Mouse (Mus musculus) CH12.LX (cell line): ENCODE data around the gene Timm22. TPM values are rescaled to one million over a fixed set of nuclear protein-coding genes. Genes with fewer than 3 reads are reported as not detected.

ENCODE experiments used
- DNase-seq: peaks from one replicate; pipeline ENCODE4 v3.0.0-alpha.2; 2013; ENCODE audit errors: extremely low read depth
- H3K27ac ChIP-seq: 2 replicates; pipeline ENCODE4 v1.5.1; 2012; ENCODE audit warnings: low read depth, mild to moderate bottlenecking, control low read depth, moderate library complexity; ENCODE audit not compliant: insufficient read depth
- H3K27me3 ChIP-seq: replicated peaks from 2 replicates; pipeline ENCODE3; 2012; ENCODE audit warnings: inconsistent platforms
- H3K36me3 ChIP-seq, 2 experiments: replicated peaks in 1 of 2; 2 replicates each; pipeline versions ENCODE3 to v1.6.1; 2012; ENCODE audit warnings: inconsistent platforms in 1 of 2, low read length in 1 of 2, mild to moderate bottlenecking in 1 of 2, mixed read lengths in 1 of 2, moderate library complexity in 1 of 2; ENCODE audit not compliant: control insufficient read depth in 1 of 2, insufficient read depth in 1 of 2
- H3K4me1 ChIP-seq, 2 experiments: 2 replicates each; pipeline ENCODE4 v1.6.1; 2012; ENCODE audit warnings: inconsistent platforms in 1 of 2, moderate library complexity in 1 of 2; ENCODE audit not compliant: insufficient read depth in 2 of 2, control insufficient read depth in 1 of 2
- H3K4me2 ChIP-seq: 2 replicates; pipeline ENCODE4 v1.6.1; 2012; ENCODE audit warnings: low read depth, mild to moderate bottlenecking, control low read depth; ENCODE audit not compliant: poor library complexity, insufficient read depth, severe bottlenecking
- H3K4me3 ChIP-seq, 3 experiments: fragments of 150-350 bp in 1 of 3; sonication (generic) in 1 of 3; replicated peaks in 1 of 3; 2 replicates each; pipeline versions ENCODE3 to v1.5.1; 2011 to 2012; ENCODE audit warnings: low read depth in 2 of 3, low read length in 2 of 3, mild to moderate bottlenecking in 2 of 3, moderate library complexity in 2 of 3, control low read depth in 1 of 3, improper control_type of control experiment in 1 of 3, inconsistent platforms in 1 of 3, mixed read lengths in 1 of 3; ENCODE audit not compliant: poor library complexity in 1 of 3
- H3K79me2 ChIP-seq: replicated peaks from 2 replicates; pipeline ENCODE4 v1.6.1; 2012; ENCODE audit warnings: mild to moderate bottlenecking, moderate library complexity; ENCODE audit not compliant: control insufficient read depth, poor library complexity, insufficient read depth, severe bottlenecking; ENCODE audit errors: extremely low read depth
- H3K9ac ChIP-seq: 2 replicates; pipeline ENCODE4 v1.6.1; 2012; ENCODE audit warnings: low read depth, mild to moderate bottlenecking, control low read depth, moderate library complexity; ENCODE audit not compliant: insufficient read depth
- H3K9me3 ChIP-seq: replicated peaks from 2 replicates; pipeline ENCODE3; 2012; ENCODE audit warnings: low read length, inconsistent platforms, mixed read lengths
- BHLHE40 ChIP-seq: IDR thresholded peaks from 2 replicates; pipeline ENCODE4 v1.6.1; 2011; ENCODE audit warnings: mild to moderate bottlenecking, low read depth, low read length, improper control_type of control experiment
- CHD1 ChIP-seq: IDR thresholded peaks from 2 replicates; pipeline ENCODE4 v1.6.1; 2012; ENCODE audit warnings: low read depth, low read length, improper control_type of control experiment, inconsistent platforms
- CHD2 ChIP-seq: IDR thresholded peaks from 2 replicates; pipeline ENCODE4 v1.6.1; 2011; ENCODE audit warnings: low read length, improper control_type of control experiment
- CTCF ChIP-seq, 2 experiments: IDR thresholded peaks in 1 of 2; conservative IDR thresholded peaks in 1 of 2; 2 replicates each; pipeline ENCODE4 v1.5.1; 2011 to 2012; ENCODE audit warnings: low read depth in 2 of 2, low read length in 2 of 2, improper control_type of control experiment in 1 of 2, inconsistent platforms in 1 of 2, mild to moderate bottlenecking in 1 of 2, moderate library complexity in 1 of 2
- E2F4 ChIP-seq: IDR thresholded peaks from 2 replicates; pipeline ENCODE4 v1.6.1; 2011; ENCODE audit warnings: low read depth, low read length, improper control_type of control experiment; ENCODE audit not compliant: insufficient replicate concordance
- ELF1 ChIP-seq: IDR thresholded peaks from 2 replicates; pipeline ENCODE4 v1.6.1; 2014; ENCODE audit warnings: low read depth, mild to moderate bottlenecking, inconsistent platforms, low read length, improper control_type of control experiment
- EP300 ChIP-seq: IDR thresholded peaks from 2 replicates; pipeline ENCODE4 v1.6.1; 2011; ENCODE audit warnings: low read length, improper control_type of control experiment
- ETS1 ChIP-seq: conservative IDR thresholded peaks from 2 replicates; pipeline ENCODE4 v1.6.1; 2012; ENCODE audit warnings: low read depth, mild to moderate bottlenecking, inconsistent platforms, low read length, improper control_type of control experiment, moderate library complexity
- GABPA ChIP-seq: IDR thresholded peaks from 2 replicates; pipeline ENCODE4 v1.6.1; 2012; ENCODE audit warnings: low read depth, low read length, improper control_type of control experiment, inconsistent platforms; ENCODE audit not compliant: insufficient replicate concordance
- HCFC1 ChIP-seq: IDR thresholded peaks from 2 replicates; pipeline ENCODE4 v1.6.1; 2012; ENCODE audit warnings: low read depth, mild to moderate bottlenecking, inconsistent platforms, low read length, improper control_type of control experiment
- IRF4 ChIP-seq: IDR thresholded peaks from 2 replicates; pipeline ENCODE4 v1.6.1; 2014; ENCODE audit warnings: low read depth, mild to moderate bottlenecking, inconsistent platforms, low read length, improper control_type of control experiment
- JUN ChIP-seq: IDR thresholded peaks from 2 replicates; pipeline ENCODE4 v1.6.1; 2011; ENCODE audit warnings: low read depth, mild to moderate bottlenecking, low read length, improper control_type of control experiment, moderate library complexity; ENCODE audit not compliant: insufficient read depth
- JUND ChIP-seq: conservative IDR thresholded peaks from 2 replicates; pipeline ENCODE4 v1.6.1; 2011; ENCODE audit warnings: low read depth, low read length, improper control_type of control experiment
- KAT2A ChIP-seq: IDR thresholded peaks from 2 replicates; pipeline ENCODE4 v1.6.1; 2012; ENCODE audit warnings: low read length, improper control_type of control experiment, inconsistent platforms; ENCODE audit not compliant: insufficient replicate concordance
- MAFK ChIP-seq: IDR thresholded peaks from 2 replicates; pipeline ENCODE4 v1.6.1; 2011; ENCODE audit warnings: low read length, improper control_type of control experiment; ENCODE audit not compliant: insufficient replicate concordance
- MAX ChIP-seq: IDR thresholded peaks from 2 replicates; pipeline ENCODE4 v1.6.1; 2011; ENCODE audit warnings: low read length, improper control_type of control experiment
- MAZ ChIP-seq: IDR thresholded peaks from 2 replicates; pipeline ENCODE4 v1.6.1; 2012; ENCODE audit warnings: low read depth, mild to moderate bottlenecking, inconsistent platforms, low read length, improper control_type of control experiment, moderate library complexity
- MEF2A ChIP-seq: IDR thresholded peaks from 2 replicates; pipeline ENCODE4 v1.6.1; 2014; ENCODE audit warnings: low read depth, mild to moderate bottlenecking, inconsistent platforms, low read length, improper control_type of control experiment, borderline replicate concordance
- MXI1 ChIP-seq: IDR thresholded peaks from 2 replicates; pipeline ENCODE4 v1.6.1; 2011; ENCODE audit warnings: mild to moderate bottlenecking, low read depth, low read length, improper control_type of control experiment
- MYC ChIP-seq: IDR thresholded peaks from 2 replicates; pipeline ENCODE4 v1.6.1; 2011; ENCODE audit warnings: low read depth, mild to moderate bottlenecking, improper control_type of control experiment, low read length
- NELFE ChIP-seq: IDR thresholded peaks from 2 replicates; pipeline ENCODE4 v1.6.1; 2011; ENCODE audit warnings: low read depth, low read length, improper control_type of control experiment
- NRF1 ChIP-seq: IDR thresholded peaks from 2 replicates; pipeline ENCODE4 v1.6.1; 2014; ENCODE audit warnings: low read depth, mild to moderate bottlenecking, inconsistent platforms, low read length, improper control_type of control experiment, moderate library complexity
- PAX5 ChIP-seq: IDR thresholded peaks from 2 replicates; pipeline ENCODE4 v1.6.1; 2012; ENCODE audit warnings: low read length, inconsistent platforms, mixed read lengths
- POLR2A ChIP-seq: IDR thresholded peaks from 2 replicates; pipeline ENCODE4 v1.6.1; 2011; ENCODE audit warnings: low read depth, mild to moderate bottlenecking, improper control_type of control experiment, low read length
- POLR2AphosphoS2 ChIP-seq: IDR thresholded peaks from 2 replicates; pipeline ENCODE4 v1.6.1; 2011; ENCODE audit warnings: low read depth, low read length, improper control_type of control experiment
- RAD21 ChIP-seq: IDR thresholded peaks from 2 replicates; pipeline ENCODE4 v1.6.1; 2011; ENCODE audit warnings: low read depth, mild to moderate bottlenecking, low read length, improper control_type of control experiment, moderate library complexity
- RCOR1 ChIP-seq: conservative IDR thresholded peaks from 2 replicates; pipeline ENCODE4 v1.6.1; 2012; ENCODE audit warnings: low read depth, mild to moderate bottlenecking, inconsistent platforms, low read length, improper control_type of control experiment
- SIN3A ChIP-seq: IDR thresholded peaks from 2 replicates; pipeline ENCODE4 v1.6.1; 2012; ENCODE audit warnings: low read length, improper control_type of control experiment, inconsistent platforms
- SMC3 ChIP-seq: IDR thresholded peaks from 2 replicates; pipeline ENCODE4 v1.6.1; 2011; ENCODE audit warnings: low read depth, low read length, improper control_type of control experiment
- TBP ChIP-seq: conservative IDR thresholded peaks from 2 replicates; pipeline ENCODE4 v1.6.1; 2011; ENCODE audit warnings: low read depth, low read length, improper control_type of control experiment
- TCF12 ChIP-seq: IDR thresholded peaks from 2 replicates; pipeline ENCODE4 v1.6.1; 2014; ENCODE audit warnings: low read depth, mild to moderate bottlenecking, inconsistent platforms, low read length, improper control_type of control experiment
- UBTF ChIP-seq: IDR thresholded peaks from 2 replicates; pipeline ENCODE4 v1.6.1; 2012; ENCODE audit warnings: low read depth, mild to moderate bottlenecking, inconsistent platforms, low read length, improper control_type of control experiment, moderate library complexity
- USF2 ChIP-seq: conservative IDR thresholded peaks from 2 replicates; pipeline ENCODE4 v1.6.1; 2011; ENCODE audit warnings: low read depth, low read length, improper control_type of control experiment
- ZC3H11A ChIP-seq: IDR thresholded peaks from 2 replicates; pipeline ENCODE4 v1.6.1; 2012; ENCODE audit warnings: low read depth, mild to moderate bottlenecking, inconsistent platforms, low read length, improper control_type of control experiment
- ZKSCAN1 ChIP-seq: IDR thresholded peaks from 2 replicates; pipeline ENCODE4 v1.6.1; 2012; ENCODE audit warnings: low read depth, inconsistent platforms, low read length, improper control_type of control experiment, borderline replicate concordance
- ZMIZ1 ChIP-seq: IDR thresholded peaks from 2 replicates; pipeline ENCODE4 v1.6.1; 2012; ENCODE audit warnings: low read depth, mild to moderate bottlenecking, inconsistent platforms, low read length, improper control_type of control experiment
- ZNF384 ChIP-seq: IDR thresholded peaks from 2 replicates; pipeline ENCODE4 v1.6.1; 2012; ENCODE audit warnings: low read depth, low read length, improper control_type of control experiment, inconsistent platforms
- dilution Hi-C: fragments of 300-500 bp; cut with MboI; formaldehyde crosslinking; loops from 2 replicates; pipeline ENCODE4 v1.14.3; 2020; ENCODE audit warnings: low sequenced_read_pairs; ENCODE audit not compliant: extremely low pct_unique_long_range_greater_than_20kb, extremely low pct_ligation_motif_present
- in situ Hi-C: fragments of 300-500 bp; cut with MboI; formaldehyde crosslinking; loops from 3 replicates; pipeline ENCODE4 v1.14.3; 2019; ENCODE audit warnings: low sequenced_read_pairs, low pct_ligation_motif_present, low pct_unique_long_range_greater_than_20kb, mixed read lengths
- polyA plus RNA-seq: library from polyadenylated mRNA; unstranded; fragments of >175 nt; gene quantifications from 2 replicates; pipeline ENCODE4 v1.2.1, GENCODE M21; 2012; ENCODE audit warnings: low read depth; ENCODE audit not compliant: insufficient read length
- total RNA-seq, 2 experiments: library from RNA; depleted of rRNA; stranded (reverse); fragments of 300-350 nt in 1 of 2; fragments of >200 nt in 1 of 2; gene quantifications; 2 replicates each; pipeline ENCODE4 v1.2.3; 2012 to 2014

Timm22 gene
- total RNA-seq (2012; rRNA removed) (53.8 and 65.2 TPM in 2 replicates), total RNA-seq (2014; rRNA removed) (81.4 and 81.5 TPM in 2 replicates), polyA plus RNA-seq (44.6 and 62.5 TPM in 2 replicates)

DNA sequence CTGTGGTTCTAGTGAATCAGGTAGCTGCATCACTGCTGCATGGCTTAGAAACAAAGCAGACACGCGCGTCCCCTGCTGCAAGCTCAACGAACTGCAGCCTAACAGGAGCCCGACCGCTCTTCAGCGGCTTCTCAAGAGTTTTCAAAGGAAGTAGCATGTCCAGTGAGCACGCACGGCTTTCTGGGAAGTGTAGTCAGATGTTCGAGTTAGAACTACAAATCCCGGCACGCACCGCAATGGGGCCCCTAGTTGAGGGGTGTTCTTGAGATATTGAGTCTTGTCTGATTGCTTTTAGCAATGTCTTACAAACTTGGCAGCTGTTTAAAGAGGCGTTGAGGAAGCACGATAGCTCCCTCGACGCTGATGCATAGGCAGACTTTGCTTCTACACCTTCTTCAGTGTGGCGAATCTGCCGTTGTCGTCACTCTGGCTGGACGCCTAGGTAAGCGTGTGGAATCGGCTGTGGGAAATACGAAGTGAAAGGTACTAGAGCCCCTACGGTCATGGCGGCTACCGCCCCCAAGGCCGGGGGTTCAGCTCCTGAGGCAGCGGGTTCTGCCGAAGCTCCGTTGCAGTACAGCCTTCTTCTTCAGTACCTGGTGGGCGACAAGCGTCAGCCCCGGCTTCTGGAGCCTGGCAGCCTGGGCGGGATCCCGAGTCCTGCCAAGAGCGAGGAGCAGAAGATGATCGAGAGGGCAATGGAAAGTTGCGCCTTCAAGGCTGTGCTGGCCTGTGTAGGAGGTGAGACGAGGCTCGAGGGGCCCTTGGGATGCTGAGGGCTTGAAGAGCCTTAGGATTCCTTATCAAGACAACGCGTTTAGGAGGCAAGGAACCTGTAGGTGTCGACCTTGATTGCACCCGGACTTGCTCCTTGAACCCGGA is at the start of gene Timm22:
Timm22 (plus strand) TSS at position 251 of the 882 bp plus-strand sequence.
- H3K36me3 ChIP-seq, result peaks cover 12 to 29% of the 10 kb centered on the region in 2 experiments
- no peaks in the 10 kb centered on the region for H3K9me3 ChIP-seq
- dilution Hi-C loops, result no loop called here
- H3K79me2 ChIP-seq, result peaks cover 25% of the 10 kb centered on the region
- no peaks in the 10 kb centered on the region for H3K27me3 ChIP-seq
- peak within 1 kb of the TSS; percentile 67 to 99 (median 82) for H3K4me3 ChIP-seq
- in situ Hi-C loops, result loop anchor here (10.0 kb wide), 1 partner anchor 622 kb away; no protein-coding TSS in a partner anchor
- peak within 1 kb of the TSS; percentile 55 for H3K4me2 ChIP-seq
- peak within 1 kb of the TSS; percentile 80 for H3K9ac ChIP-seq
- peak within 1 kb of the TSS; percentile 59; the same call in 1 of the 2 replicates for H3K27ac ChIP-seq
- peaks cover 6 to 35% of the 10 kb centered on the region in 2 experiments; a peak in 3 of 4 replicates for H3K4me1 ChIP-seq
- peak; percentile 100 for DNase-seq
- TF ChIP-seq RAD21 (no peak; the same call in none of the 2 replicates), MAX (peak; percentile 72), NELFE (peak; percentile 91), GABPA (peak; percentile 92; the same call in 1 of the 2 replicates), POLR2A (peak; percentile 93), SMC3 (peak; percentile 95), MYC (peak; percentile 89), TCF12 (peak; percentile 93), EP300 (no peak), MAFK (no peak), MXI1 (peak; percentile 62), ELF1 (peak; percentile 92), ZKSCAN1 (no peak; the same call in 1 of the 2 replicates), JUND (peak; percentile 52; the same call in 1 of the 2 replicates), MAZ (peak; percentile 93), ZC3H11A (peak; percentile 100), ZNF384 (peak; percentile 33; the same call in 1 of the 2 replicates), ZMIZ1 (peak; percentile 92), JUN (peak; percentile 43; the same call in 1 of the 2 replicates), USF2 (no peak), TBP (peak; percentile 93), BHLHE40 (peak; percentile 87), HCFC1 (peak; percentile 98), UBTF (no peak), KAT2A (peak; percentile 98), NRF1 (no peak; the same call in none of the 2 replicates), CHD1 (no peak), RCOR1 (peak; percentile 80; the same call in 1 of the 2 replicates), CHD2 (peak; percentile 94), ETS1 (no peak), E2F4 (no peak; the same call in 1 of the 2 replicates), IRF4 (peak; percentile 71), POLR2AphosphoS2 (peak; percentile 62; the same call in 1 of the 2 replicates), SIN3A (peak; percentile 98), MEF2A (peak; percentile 58; the same call in 1 of the 2 replicates), CTCF (conservative IDR thresholded peaks at IDR 0.05 in 1 of 2, IDR thresholded peaks at IDR 0.05 in 1 of 2; ENCODE audit: low read depth in 2 of 2, low read length in 2 of 2) (peak; percentile 99 to 100), PAX5 (no peak)
